Mouse (Mus musculus) bone marrow macrophage, adult 2 months (primary cell): ENCODE measurements around the gene Slc41a2.

Experiments used
- CTCF ChIP-seq: IDR thresholded peaks from 2 replicates; pipeline ENCODE4 v1.5.1; 2012; ENCODE audit warnings: low read depth, mild to moderate bottlenecking, low read length, moderate library complexity
- POLR2A ChIP-seq: IDR thresholded peaks from 2 replicates; pipeline ENCODE4 v1.6.1; 2012; ENCODE audit warnings: mild to moderate bottlenecking, low read depth, low read length, borderline replicate concordance

GRCm38 (mm10) chr10:83354333-83354719 lies 16.6 kb upstream of the Slc41a2 start:
- no peak for TF ChIP-seq POLR2A
- no peak for TF ChIP-seq CTCF
